Mouse (Mus musculus) gastrocnemius, postnatal 14 days (tissue): Measurements from ENCODE around the gene Cotl1. TPM values are rescaled to one million over a fixed set of nuclear protein-coding genes. Genes with fewer than 3 reads are reported as not detected.
A peak's percentile ranks its signal among the peaks of the same experiment; 100 is the strongest.

Experiments used
- DNase-seq: peaks from one replicate; pipeline ENCODE4 v3.0.0; 2021; ENCODE audit warnings: mixed read lengths
- intact Hi-C: fragments of 180-260 bp; cut with DNase I; formaldehyde crosslinking; loops from one replicate; pipeline ENCODE4 v1.15.1; 2025; ENCODE audit warnings: low total_unique reads
- total RNA-seq, 2 experiments: library from RNA; stranded (reverse); gene quantifications; 2 replicates each; pipeline ENCODE4 v1.2.3; 2021

Cotl1 gene
- total RNA-seq, 2 experiments from 2014 or later = 18.3 to 24.5 TPM

GRCm38 (mm10) chr8:119778263-119778662 lies 62.1 kb downstream of the Cotl1 start, which contains the start of gene Tldc1:
Gene Tldc1, minus strand, starts transcription at chr8:119778416.
- peak; percentile 99 for DNase-seq
- intact Hi-C loops = loop anchor here (2.0 kb wide), 1 partner anchor 91 kb away; no protein-coding TSS in a partner anchor

DNA sequence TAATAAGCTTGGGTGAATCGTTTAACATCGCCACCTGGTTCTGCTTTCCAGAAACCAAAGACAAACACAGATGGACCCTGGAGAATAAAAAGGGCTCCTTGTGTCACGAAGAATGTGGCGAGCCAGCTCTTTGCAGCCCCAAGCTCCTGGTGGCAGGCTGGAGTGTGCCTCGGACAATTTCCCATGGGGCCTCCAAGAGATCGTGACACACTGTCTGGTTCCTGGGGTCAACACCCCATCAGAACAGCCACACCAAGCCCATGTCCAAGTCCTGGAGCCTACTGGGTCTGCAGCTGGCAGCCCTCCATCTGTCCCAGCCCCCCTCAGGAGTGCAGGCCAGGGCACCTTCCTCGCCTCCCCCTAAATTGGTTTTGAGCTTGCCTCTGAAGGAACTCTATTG lies 62.6 kb downstream of the Cotl1 start:
- intact Hi-C loops = loop anchor here (2.0 kb wide), 1 partner anchor 91 kb away; no protein-coding TSS in a partner anchor
- no peak for DNase-seq

DNA sequence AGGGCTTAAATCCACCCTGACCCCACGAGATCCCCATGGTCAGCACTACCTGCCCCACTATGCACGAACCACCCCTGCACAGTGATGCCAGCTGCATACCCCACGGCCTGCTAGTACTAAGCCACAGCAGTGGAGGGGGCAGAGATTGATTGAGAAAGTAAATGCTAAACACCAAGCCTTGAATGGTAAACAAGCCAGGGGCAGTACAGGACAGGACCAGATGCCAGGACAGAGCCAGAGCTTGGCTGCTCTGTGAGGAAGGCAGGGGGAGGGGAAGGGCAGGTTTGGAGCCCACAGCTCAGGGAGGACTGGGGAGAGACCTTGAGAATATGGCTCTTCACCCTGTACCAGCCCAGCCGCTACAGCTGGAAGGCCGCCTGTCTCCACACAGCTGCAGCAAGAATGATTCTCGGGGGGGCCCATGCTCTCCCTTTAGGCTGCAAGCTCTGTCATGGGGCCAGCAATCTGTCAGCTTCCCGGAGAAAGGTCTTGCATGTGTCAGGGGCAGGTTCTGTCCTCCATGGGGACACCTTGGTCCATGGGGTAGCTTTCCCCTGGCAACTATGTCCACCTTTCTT lies 63.6 kb downstream of the Cotl1 start:
- intact Hi-C loops = no loop called here
- no peak for DNase-seq

DNA sequence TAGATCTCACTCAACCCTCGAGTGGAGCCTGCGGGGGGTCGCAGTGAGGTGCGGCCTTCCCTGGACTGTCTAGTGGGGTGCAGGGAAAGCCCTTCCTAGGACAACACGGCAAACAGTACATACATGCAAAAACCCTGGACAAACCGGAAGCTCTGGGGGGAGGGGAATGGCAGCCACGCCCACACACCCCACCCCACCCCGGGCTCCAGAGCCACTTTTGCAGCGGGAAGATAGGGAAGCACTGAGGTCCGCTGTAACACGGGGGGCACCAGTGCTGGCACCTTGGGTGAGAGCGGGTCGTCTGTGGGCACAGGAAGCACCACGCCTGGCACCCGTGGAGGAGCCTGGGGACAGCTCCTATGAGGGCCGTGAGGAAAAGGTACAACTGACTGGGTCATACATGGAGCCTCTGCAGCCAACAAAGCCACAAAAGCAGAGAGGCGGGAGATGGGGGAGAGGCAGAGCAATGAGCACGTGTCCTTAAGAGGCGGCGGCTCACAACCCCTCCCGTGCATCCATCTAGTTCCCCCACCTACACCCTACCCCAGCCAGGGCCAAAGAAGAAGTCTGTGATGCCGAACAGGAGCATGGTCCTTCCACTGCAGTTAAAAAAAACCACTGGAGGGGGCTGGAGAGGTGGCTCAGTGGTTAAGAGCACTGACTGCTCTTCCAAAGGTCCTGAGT lies 74.4 kb downstream of the Cotl1 start:
- no peak for DNase-seq
- intact Hi-C loops = no loop called here

DNA sequence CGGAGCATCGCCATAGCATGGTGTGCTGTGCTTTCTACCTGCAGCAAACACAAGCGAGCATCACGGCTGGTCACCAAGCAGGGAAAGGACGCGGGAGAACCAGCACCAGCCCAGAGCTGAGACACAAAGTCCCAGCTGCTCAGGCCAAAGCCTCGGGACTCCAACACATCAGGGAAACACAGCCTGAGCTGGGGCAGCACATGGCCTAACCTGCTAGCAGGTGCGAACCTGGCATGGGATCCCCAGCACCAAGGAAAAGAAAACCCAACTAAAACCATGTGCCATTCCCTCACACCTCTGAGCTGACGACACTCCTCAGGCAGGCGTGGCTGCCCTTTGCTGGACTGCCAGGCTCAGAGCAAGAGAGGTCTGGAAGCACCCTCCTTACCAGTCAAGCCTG lies 75.0 kb downstream of the Cotl1 start:
- intact Hi-C loops = no loop called here
- no peak for DNase-seq

DNA sequence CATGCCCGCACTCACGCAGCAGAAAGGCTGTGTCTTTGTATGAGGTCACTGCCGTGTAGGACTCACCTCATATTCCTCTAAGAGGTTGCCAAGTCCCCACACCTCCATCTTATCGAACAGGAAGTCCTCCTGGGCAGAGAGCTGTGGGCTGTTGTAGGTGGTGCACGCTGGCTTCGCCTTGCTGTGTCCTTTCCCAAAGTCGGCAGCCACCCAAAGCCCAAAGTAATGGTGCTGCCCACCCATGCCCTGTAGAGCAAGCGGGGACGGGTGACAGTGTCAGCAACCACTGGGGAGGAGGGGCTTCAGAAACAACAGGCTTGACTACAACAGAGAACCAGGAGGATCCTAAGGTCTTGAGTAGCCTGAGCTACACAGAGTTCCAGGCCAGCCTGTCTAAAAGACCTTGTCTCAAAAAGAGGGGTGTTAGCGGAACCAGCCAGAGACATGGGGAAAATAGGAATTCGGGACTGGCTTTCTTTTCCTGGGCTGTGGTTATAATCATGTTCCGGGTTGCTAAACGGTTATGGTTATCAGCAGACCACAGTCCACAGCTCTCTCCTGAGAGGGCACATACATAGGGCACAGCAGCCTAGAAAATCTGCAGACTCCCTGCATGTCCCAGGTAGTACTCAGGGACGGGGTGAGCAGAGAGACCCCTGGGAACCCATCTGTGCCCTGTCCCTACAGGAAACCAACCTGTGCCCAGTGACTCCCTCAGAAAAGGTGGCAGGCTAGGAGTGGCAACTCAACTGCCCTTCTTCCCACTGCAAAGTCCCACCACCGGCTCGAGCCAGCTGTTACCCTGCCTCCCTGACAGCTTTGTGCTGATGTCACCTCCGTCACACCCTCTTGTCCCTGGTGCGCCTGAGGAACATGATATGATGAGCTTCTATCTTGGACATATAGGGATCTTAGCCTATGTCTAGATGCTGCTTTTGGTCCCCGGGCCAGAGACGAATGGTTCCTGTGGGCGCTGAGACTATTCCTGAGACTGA lies 77.8 kb downstream of the Cotl1 start:
- DNase-seq = no peak
- intact Hi-C loops = no loop called here

- no peak for DNase-seq
- intact Hi-C loops = no loop called here
These were observed 78.7 kb downstream of the Cotl1 start for GRCm38 (mm10) chr8:119761692-119762091.

Other genes starting within 250 kb of the Cotl1 start
- 1 to 10 TPM; 3.5 to 3.6 TPM for gene Taf1c, start 235.3 kb downstream of the Cotl1 start, total RNA-seq
- gene Adad2, start 227.8 kb downstream of the Cotl1 start, total RNA-seq = not detected
- gene Kcng4, start 204.9 kb downstream of the Cotl1 start, total RNA-seq = 1 to 10 TPM; 1.6 to 4.4 TPM
- gene Wfdc1, start 174.2 kb downstream of the Cotl1 start, total RNA-seq = 10 to 100 TPM; 65.6 to 68.3 TPM
- under 1 TPM in 1 of 2 experiments, not detected in 1; 0.12 TPM for gene Atp2c2, start 140.5 kb downstream of the Cotl1 start, total RNA-seq
- 1 to 10 TPM; 4.1 to 4.3 TPM for gene Tldc1, start 62.1 kb downstream of the Cotl1 start, total RNA-seq
- gene Klhl36, start 21.7 kb upstream of the Cotl1 start, total RNA-seq = 1 to 10 TPM; 2.2 to 2.7 TPM
- 10 to 100 TPM; 41.1 to 49.5 TPM for gene Usp10, start 69.8 kb upstream of the Cotl1 start, total RNA-seq
- gene Gm20388, start 70.3 kb upstream of the Cotl1 start, total RNA-seq = 1 to 10 TPM; 5.6 to 6.0 TPM
- gene Crispld2, start 151.9 kb upstream of the Cotl1 start, total RNA-seq = 1 to 10 TPM; 5.7 to 5.9 TPM